Mouse (Mus musculus): ENCODE measurements around the gene Zbtb11.
"Not testable (repeated sequence)": the region's sequence is repeated elsewhere in the genome, so short reads cannot be mapped to it uniquely, and the experiment has no call there.

Gene Zbtb11

GRCm38 (mm10) chr16:55973431-55974255, at the start of gene Zbtb11:
Gene Zbtb11 (plus strand): TSS chr16:55973883.
- in situ Hi-C loops (cut with MboI; ENCODE audit: low sequenced_read_pairs), result loop anchor here (10.0 kb wide), 1 partner anchor 161 kb away; no protein-coding TSS in a partner anchor

GRCm38 (mm10) chr16:55924010-55924409, 49.7 kb upstream of the Zbtb11 start:
- in situ Hi-C loops (cut with MboI; ENCODE audit: low sequenced_read_pairs), result no loop called here

GRCm38 (mm10) chr16:55933681-55934343, 39.9 kb upstream of the Zbtb11 start:
- in situ Hi-C loops (cut with MboI; ENCODE audit: low sequenced_read_pairs), result no loop called here

- in situ Hi-C loops (cut with MboI; ENCODE audit: low sequenced_read_pairs), result no loop called here
Measured at GRCm38 (mm10) chr16:55934453-55935037, 39.1 kb upstream of the Zbtb11 start, which contains the start of gene Cep97. Gene Cep97 (minus strand): TSS chr16:55934855.

- in situ Hi-C loops (cut with MboI; ENCODE audit: low sequenced_read_pairs), result no loop called here
Measured at GRCm38 (mm10) chr16:55938761-55939160, 34.9 kb upstream of the Zbtb11 start.

- in situ Hi-C loops (cut with MboI; ENCODE audit: low sequenced_read_pairs), result no loop called here
Measured at GRCm38 (mm10) chr16:55939703-55940102, 34.0 kb upstream of the Zbtb11 start.

- in situ Hi-C loops (cut with MboI; ENCODE audit: low sequenced_read_pairs), result no loop called here
Measured at GRCm38 (mm10) chr16:55940781-55941180, 32.9 kb upstream of the Zbtb11 start.

- in situ Hi-C loops (cut with MboI; ENCODE audit: low sequenced_read_pairs), result no loop called here
Measured at GRCm38 (mm10) chr16:55947266-55947665, 26.4 kb upstream of the Zbtb11 start.

GRCm38 (mm10) chr16:55947876-55948410, 25.7 kb upstream of the Zbtb11 start:
- in situ Hi-C loops (cut with MboI; ENCODE audit: low sequenced_read_pairs), result not testable (repeated sequence)

- in situ Hi-C loops (cut with MboI; ENCODE audit: low sequenced_read_pairs), result no loop called here
Measured at GRCm38 (mm10) chr16:55948963-55949362, 24.7 kb upstream of the Zbtb11 start.

- in situ Hi-C loops (cut with MboI; ENCODE audit: low sequenced_read_pairs), result no loop called here
Measured at GRCm38 (mm10) chr16:55950462-55950861, 23.2 kb upstream of the Zbtb11 start.

- in situ Hi-C loops (cut with MboI; ENCODE audit: low sequenced_read_pairs), result no loop called here
Measured at GRCm38 (mm10) chr16:55950946-55951678, 22.6 kb upstream of the Zbtb11 start.

GRCm38 (mm10) chr16:55951679-55952327, 21.9 kb upstream of the Zbtb11 start:
- in situ Hi-C loops (cut with MboI; ENCODE audit: low sequenced_read_pairs), result no loop called here

GRCm38 (mm10) chr16:55952771-55953170, 20.9 kb upstream of the Zbtb11 start:
- in situ Hi-C loops (cut with MboI; ENCODE audit: low sequenced_read_pairs), result no loop called here

- in situ Hi-C loops (cut with MboI; ENCODE audit: low sequenced_read_pairs), result not testable (repeated sequence)
Measured at GRCm38 (mm10) chr16:55954196-55954595, 19.5 kb upstream of the Zbtb11 start.

- in situ Hi-C loops (cut with MboI; ENCODE audit: low sequenced_read_pairs), result not testable (repeated sequence)
Measured at GRCm38 (mm10) chr16:55963068-55963467, 10.6 kb upstream of the Zbtb11 start.

GRCm38 (mm10) chr16:55964126-55964949, 9.3 kb upstream of the Zbtb11 start:
- in situ Hi-C loops (cut with MboI; ENCODE audit: low sequenced_read_pairs), result no loop called here

- in situ Hi-C loops (cut with MboI; ENCODE audit: low sequenced_read_pairs), result no loop called here
Measured at GRCm38 (mm10) chr16:55966212-55966871, 7.3 kb upstream of the Zbtb11 start, which contains the start of gene Rpl24. Gene Rpl24 (plus strand): TSS chr16:55966275.

- in situ Hi-C loops (cut with MboI; ENCODE audit: low sequenced_read_pairs), result no loop called here
Measured at GRCm38 (mm10) chr16:55967221-55967620, 6.5 kb upstream of the Zbtb11 start.

Data from CH12F3 (cell line).